Mouse (Mus musculus) bone marrow, adult 2 months (tissue): ENCODE measurements around the gene Tubg1. TPM values are rescaled to one million over a fixed set of nuclear protein-coding genes. Genes with fewer than 3 reads are reported as not detected.
"Not testable (repeated sequence)": the region's sequence is repeated elsewhere in the genome, so short reads cannot be mapped to it uniquely, and the experiment has no call there.

Experiments used
- H3K27ac ChIP-seq: fragments of 200-500 bp; 2 replicates; pipeline ENCODE4 v1.5.1; 2012; ENCODE audit warnings: low read depth, mild to moderate bottlenecking, control low read depth, inconsistent platforms, low read length; ENCODE audit not compliant: control insufficient read depth, poor library complexity, insufficient read depth
- H3K4me1 ChIP-seq: fragments of 200-500 bp; 2 replicates; pipeline ENCODE4 v1.6.1; 2011; ENCODE audit warnings: low read length; ENCODE audit not compliant: control insufficient read depth, insufficient read depth
- H3K4me3 ChIP-seq: fragments of 200-500 bp; replicated peaks from 2 replicates; pipeline ENCODE3; 2011; ENCODE audit warnings: mild to moderate bottlenecking, low read depth, low read length, control low read depth; ENCODE audit not compliant: control insufficient read depth
- CTCF ChIP-seq: fragments of 200-500 bp; IDR thresholded peaks from 2 replicates; pipeline ENCODE4 v1.5.1; 2011; ENCODE audit warnings: low read length, control low read depth; ENCODE audit not compliant: control insufficient read depth, insufficient read depth
- POLR2A ChIP-seq: fragments of 200-500 bp; IDR thresholded peaks from 2 replicates; pipeline ENCODE4 v1.6.1; 2011; ENCODE audit warnings: low read depth, mild to moderate bottlenecking, control low read depth, low read length, borderline replicate concordance; ENCODE audit not compliant: control insufficient read depth
- WGBS: fragments of 180-500 bp; shearing (Covaris S2); methylation state at CpG from one replicate; pipeline ENCODE4 v1.1.7; 2018; 5-methylcytosine and 5-hydroxymethylcytosine counted together
- polyA plus RNA-seq: library from polyadenylated mRNA; stranded (reverse); fragments of >200 nt; gene quantifications from 2 replicates; pipeline ENCODE4 v1.2.4, GENCODE M21; 2011; ENCODE audit warnings: low replicate concordance; ENCODE audit not compliant: missing spikeins, insufficient read depth, insufficient read length

Tubg1 gene
- polyA plus RNA-seq, 1 experiment = 16.4 TPM

- WGBS = 92% methylated on average over 3 of the region's 3 CpGs
- H3K4me1 ChIP-seq = peaks cover 3% of the 10 kb centered on the region; the same call in 1 of the 2 replicates
- H3K27ac ChIP-seq = no peak overlapping the region
- TF ChIP-seq POLR2A (no peak), CTCF (no peak)
- no peak overlapping the region for H3K4me3 ChIP-seq
Observed at GRCm38 (mm10) chr11:101112186-101112585, 7.6 kb upstream of the Tubg1 start.

DNA sequence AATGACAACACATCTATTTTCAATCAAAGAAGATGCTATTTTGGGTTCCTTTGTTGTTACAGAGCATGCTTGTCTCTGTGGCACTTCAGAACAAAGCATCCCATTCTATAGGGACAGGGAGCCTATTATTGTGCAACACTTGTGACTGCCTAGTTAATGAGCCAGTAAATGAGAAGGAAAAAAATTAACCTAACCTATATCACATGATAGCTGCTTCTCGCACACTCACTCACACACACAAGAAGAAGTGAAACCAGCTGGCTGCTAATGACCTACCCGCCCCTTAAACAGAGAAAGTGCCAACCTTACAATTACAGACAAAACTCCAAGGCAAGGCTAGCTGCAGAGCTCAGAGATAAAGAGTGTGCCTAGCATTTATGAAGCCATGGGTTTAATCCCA lies 4.2 kb upstream of the Tubg1 start:
- Histone ChIP-seq H3K4me3 (no peak overlapping the region), H3K4me1 (peaks cover 2% of the 10 kb centered on the region; the same call in 1 of the 2 replicates), H3K27ac (no peak overlapping the region)
- TF ChIP-seq CTCF (no peak), POLR2A (no peak)
- WGBS = 34% methylated on average over 2 of the region's 2 CpGs

DNA sequence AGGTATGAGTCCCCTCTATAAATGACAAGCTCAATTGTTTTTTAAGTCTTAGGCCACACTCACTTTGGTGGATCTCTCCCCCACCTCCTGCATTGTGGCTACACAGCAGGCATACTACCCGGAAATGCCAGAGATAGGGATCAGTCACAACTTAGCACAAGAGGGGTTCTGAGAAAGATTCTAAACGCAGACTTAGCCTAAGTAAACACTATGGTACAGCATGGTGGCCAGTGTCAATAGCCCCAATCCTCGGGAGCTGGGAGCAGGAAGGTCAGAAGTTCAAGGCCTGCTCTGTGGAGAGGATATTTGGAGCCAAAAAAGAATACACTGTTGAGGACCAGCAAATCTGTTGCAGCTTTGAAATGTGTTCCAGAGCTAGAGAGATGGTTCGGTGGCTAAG lies 1.6 kb upstream of the Tubg1 start:
- 32% methylated on average over 4 of the region's 4 CpGs for WGBS
- peaks cover 2% of the 10 kb centered on the region; the same call in 1 of the 2 replicates for H3K4me1 ChIP-seq
- TF ChIP-seq POLR2A (no peak), CTCF (no peak)
- H3K27ac ChIP-seq = no peak overlapping the region
- peak overlapping the region; percentile 19 for H3K4me3 ChIP-seq

GRCm38 (mm10) chr11:101119131-101119760 lies 492 bp upstream of the Tubg1 start:
- peak overlapping the region; percentile 92 for H3K27ac ChIP-seq
- under 1% methylated on average over 39 of the region's 39 CpGs for WGBS
- H3K4me3 ChIP-seq = peak overlapping the region; percentile 86
- TF ChIP-seq POLR2A (no peak), CTCF (no peak)
- peaks cover 2% of the 10 kb centered on the region; the same call in 1 of the 2 replicates for H3K4me1 ChIP-seq

DNA sequence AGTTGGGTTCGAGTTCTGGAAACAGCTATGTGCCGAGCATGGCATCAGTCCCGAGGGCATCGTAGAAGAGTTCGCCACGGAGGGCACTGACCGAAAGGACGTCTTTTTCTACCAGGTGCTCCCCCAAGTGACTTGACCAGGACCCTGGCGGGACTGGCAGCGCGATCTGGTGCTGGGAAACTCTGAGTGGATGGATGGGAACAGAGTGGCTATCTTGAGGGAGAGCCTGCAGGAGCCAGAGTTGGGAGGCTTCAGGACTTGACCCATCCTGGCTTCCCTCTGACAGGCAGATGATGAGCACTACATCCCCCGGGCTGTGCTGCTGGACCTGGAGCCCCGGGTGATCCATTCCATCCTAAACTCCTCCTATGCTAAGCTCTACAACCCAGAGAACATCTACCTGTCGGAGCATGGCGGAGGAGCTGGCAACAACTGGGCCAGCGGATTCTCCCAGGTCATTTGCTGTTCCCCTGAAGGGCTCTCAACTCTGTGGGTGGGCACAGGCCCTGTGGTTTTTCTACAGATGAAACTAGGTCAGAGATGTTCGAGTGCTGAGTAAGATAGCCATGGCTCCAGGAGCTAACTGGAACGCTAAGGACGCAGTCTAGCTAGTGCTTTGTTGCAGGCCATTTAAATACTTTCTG lies 929 bp downstream of the Tubg1 start:
- no peak for TF ChIP-seq POLR2A
- no peak for TF ChIP-seq CTCF

GRCm38 (mm10) chr11:101124494-101124893 lies 4.8 kb downstream of the Tubg1 start:
- WGBS = 93% methylated on average over 8 of the region's 8 CpGs
- H3K27ac ChIP-seq, H3K4me3 ChIP-seq, H3K4me1 ChIP-seq: not testable (repeated sequence)

More for the DNA sequence above, 929 bp downstream of the Tubg1 start:
- H3K4me3 ChIP-seq = peak overlapping the region; percentile 82
- no peaks in the 10 kb centered on the region; the same call in 1 of the 2 replicates for H3K4me1 ChIP-seq
- 25% methylated on average over 19 of the region's 19 CpGs for WGBS
- peak overlapping the region; percentile 92; the same call in 1 of the 2 replicates for H3K27ac ChIP-seq

DNA sequence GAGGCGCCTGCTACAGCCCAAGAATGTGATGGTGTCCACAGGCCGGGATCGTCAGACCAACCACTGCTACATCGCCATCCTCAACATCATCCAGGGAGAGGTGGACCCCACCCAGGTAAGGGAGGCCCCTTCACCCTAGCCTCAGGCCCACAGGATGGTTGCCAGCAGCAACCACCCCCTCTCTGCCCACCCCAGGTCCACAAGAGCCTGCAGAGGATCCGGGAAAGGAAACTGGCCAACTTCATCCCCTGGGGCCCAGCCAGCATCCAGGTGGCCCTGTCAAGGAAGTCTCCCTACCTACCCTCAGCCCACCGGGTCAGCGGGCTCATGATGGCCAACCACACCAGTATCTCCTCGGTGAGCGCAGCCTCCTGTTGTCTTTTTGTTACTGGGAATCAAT lies 5.3 kb downstream of the Tubg1 start:
- H3K27ac ChIP-seq, H3K4me1 ChIP-seq, H3K4me3 ChIP-seq: not testable (repeated sequence)
- WGBS = 94% methylated on average over 9 of the region's 9 CpGs

DNA sequence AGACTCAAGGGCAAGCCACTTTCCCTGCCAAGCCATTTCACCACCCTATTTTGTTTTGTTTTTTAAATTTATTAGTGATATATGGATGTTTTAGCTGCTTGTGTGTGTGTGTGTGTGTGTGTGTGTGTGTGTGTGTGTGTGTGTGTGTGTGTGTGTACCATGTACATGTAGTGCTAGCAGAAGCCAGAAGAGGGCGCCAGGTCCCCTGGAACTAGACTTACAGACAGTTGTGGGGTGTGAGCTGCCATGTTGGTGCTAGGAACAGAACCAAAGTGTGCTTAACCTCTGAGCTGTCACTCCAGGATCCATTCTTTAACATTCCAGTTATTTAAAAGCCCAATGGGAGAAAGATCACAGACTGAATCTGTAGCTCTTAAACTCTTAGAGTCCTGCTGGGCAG lies 7.3 kb downstream of the Tubg1 start:
- 85% methylated on average over 1 of the region's 1 CpGs for WGBS
- no peak overlapping the region for H3K4me3 ChIP-seq
- no peak overlapping the region for H3K27ac ChIP-seq
- H3K4me1 ChIP-seq = no peaks in the 10 kb centered on the region
- no peak for TF ChIP-seq CTCF
- no peak for TF ChIP-seq POLR2A
